Mouse (Mus musculus) cerebral cortex, adult 2 months (tissue): Measurements from ENCODE around the gene Muc4.

Source experiments
- WGBS: fragments of 180-500 bp; shearing (Covaris S2); methylation state at CpG from one replicate; pipeline ENCODE4 v1.1.7; 2018; 5-methylcytosine and 5-hydroxymethylcytosine counted together

Gene Muc4

DNA sequence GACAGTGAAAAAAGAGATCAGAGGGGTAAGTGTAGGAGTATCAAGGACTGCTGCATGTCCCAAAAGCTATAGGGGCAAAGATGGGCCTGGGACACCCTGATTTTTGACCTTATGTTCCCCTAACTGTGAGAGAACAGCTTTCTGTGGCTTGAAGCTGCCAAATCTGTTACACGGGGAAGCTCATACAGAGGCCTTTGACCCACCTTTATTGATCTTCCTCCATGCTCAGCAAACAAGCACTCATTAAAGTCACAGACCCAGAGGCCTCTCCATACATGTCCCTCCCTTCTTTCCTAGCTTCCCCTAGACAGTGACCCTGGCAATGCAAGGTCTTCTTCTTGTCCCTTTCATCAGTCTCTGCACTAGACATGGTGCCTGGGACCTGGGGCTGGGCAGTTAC, 7.0 kb upstream of the Muc4 start:
- WGBS, result 89% methylated on average over 1 of the region's 1 CpGs

DNA sequence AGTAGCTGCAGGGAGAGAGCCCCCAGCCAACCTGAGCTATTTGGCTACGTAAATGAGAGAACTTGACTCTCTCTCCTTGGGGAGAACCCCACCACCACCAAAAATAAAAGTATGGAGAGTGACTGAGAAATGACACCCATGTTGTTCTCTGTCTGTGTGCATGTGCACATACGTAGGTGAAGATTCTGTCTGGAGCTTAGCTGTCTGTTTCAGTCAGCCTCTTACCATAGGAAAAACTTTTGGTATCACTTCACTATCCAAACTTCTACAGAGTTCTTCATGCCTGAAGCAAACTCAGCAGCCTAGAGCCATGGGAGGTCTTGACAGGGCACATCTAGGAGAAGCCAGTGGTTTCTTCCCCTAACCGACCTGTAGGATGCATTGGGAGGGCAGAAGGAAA, 2.5 kb upstream of the Muc4 start:
- WGBS, result 91% methylated on average over 3 of the region's 3 CpGs

DNA sequence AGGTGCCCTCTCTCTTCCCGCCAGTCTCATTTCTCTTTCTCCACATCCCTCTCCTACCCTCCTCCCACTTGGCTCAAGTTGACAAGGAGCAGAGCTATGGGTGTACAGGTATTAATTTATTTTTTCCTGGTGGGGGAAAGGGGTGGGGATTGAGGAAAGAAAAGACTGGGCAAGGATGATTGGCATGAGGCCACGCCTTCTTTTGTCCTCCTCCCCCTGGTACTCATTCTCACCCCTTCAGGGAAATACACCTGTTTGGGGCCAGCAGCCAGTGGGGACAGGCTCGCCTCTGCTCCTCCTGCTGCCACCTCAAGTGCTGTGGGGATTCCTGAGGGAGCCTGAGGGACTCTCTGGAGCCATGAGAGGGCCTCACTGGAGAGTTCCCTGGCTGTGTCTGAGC, 336 bp downstream of the Muc4 start:
- WGBS, result 84% methylated on average over 3 of the region's 3 CpGs

DNA sequence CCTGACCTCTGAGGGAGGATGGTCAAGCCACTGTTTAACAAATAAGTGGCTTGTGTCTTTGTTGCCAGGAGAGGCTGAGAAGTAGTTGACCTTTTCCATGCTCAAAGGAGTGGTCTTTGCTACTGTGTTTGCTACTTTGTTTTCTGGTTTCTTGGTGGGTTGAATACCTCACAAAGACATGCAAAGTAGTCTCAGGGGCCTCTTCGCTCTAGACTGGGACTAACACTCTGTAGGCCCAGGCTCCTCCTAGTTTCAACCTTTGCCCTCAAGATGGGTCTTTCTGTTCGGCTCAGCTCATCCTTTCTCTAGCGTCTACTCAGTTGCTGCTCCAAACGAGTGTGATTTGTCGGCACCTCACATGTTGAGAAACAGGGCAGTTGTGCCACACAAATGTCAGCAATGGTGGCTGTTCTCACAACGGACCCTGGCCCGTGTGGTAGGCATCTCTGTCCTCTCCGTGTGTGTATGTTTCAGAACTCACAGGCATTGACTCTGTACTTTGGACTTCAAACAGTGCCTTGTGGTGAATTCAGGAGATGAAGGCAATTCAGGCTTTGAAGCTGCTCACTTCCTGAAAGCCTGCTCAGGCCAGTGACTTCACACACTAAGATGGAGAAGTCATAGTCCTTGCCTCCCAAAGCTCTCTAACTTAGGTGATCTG, 4.4 kb downstream of the Muc4 start:
- 94% methylated on average over 8 of the region's 8 CpGs for WGBS

DNA sequence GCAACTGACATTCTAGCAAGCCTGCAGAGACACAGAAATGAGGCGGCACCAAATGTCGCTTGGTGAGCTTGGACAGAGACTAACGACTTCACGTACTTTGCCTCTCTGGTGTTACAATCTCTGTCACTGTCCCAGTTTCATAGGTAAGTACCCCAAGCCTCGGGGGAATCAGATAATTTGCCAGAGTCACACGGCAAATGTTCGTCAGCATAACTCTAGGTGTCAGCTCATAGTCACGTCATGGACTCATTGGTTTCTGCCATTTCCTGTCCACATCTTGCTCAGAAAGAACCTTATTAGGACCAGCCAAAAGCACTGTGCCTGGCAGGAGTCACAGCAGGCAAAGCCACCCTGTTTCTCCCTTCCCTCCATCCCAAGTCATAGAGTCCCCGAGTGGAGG, 5.7 kb downstream of the Muc4 start:
- 89% methylated on average over 9 of the region's 9 CpGs for WGBS

DNA sequence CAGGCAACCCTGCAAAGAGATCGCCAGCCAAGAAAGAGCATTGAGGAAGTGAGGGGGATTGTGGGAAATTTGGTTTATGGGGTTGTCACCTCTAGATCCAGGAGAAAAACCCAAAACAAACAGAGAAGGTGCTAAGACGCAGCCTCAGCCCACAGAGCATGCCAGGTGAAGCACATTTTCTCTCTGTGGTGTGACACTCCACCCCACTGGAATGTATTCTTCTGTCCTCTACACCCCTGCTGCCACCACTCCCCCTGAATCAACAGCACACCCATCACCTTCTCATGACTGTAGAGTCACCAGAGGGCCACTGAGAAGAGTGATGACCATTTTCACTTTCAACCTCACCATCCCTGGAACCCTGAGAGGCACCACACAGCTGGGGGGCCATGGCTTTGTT, 7.0 kb downstream of the Muc4 start:
- 88% methylated on average over 2 of the region's 2 CpGs for WGBS

DNA sequence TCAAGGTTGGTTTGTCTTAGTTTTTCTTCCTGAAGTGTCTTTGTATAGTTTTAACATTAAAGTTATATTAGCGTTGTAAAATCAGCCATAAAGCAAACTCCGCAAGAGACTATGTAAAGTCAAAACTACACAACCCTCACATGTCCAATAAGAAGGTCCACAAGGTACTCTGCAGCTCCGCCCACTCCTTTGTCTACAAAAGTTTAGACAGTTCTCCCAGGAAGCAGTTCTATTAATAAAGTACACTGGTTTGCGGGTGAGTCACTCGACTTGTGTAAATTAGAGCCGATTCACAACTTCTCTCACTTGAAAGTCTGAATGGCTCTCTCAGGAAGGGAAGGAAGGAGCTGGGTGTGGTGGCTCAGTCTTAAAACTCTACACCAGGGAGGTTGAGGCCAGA, 10.2 kb downstream of the Muc4 start:
- WGBS, result 54% methylated on average over 6 of the region's 6 CpGs

DNA sequence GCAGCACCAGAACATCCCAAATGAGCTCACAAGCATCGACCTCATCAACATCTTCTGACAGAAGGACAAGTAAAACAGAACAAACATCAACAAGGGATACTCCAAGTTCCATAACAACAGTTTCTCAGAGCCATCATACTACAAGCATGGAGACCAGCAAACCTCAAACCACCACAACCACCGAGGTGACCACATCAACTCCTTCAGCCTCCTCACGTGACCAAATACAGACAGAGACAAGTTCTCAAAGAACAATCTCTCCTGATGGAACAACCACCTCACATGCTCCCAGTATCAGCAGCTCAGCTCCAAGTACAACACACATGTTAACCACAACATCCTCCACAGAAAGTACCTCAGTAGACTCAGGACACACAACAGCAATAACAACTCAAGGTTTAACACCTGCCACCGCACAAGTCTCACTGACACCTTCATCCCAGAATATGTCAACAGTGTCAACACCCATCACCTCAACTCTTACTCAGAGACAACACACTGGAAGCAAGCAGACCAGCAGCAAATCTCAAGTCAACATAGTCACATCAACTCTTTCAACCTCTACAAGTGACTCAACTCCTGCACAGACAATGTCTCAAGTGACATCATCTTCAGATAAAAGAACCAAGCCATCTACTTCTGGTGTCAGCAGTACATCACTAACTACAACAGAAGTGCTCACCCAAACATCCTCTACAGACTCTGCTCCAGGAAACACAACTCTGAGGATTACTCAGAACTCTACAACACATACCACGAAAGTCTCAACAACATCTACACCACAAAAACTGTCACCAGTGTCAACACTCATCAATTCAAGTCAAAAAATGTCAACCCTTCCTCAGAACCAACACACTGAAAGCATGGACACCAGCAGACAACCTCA, 14.8 kb downstream of the Muc4 start:
- 91% methylated on average over 5 of the region's 5 CpGs for WGBS

DNA sequence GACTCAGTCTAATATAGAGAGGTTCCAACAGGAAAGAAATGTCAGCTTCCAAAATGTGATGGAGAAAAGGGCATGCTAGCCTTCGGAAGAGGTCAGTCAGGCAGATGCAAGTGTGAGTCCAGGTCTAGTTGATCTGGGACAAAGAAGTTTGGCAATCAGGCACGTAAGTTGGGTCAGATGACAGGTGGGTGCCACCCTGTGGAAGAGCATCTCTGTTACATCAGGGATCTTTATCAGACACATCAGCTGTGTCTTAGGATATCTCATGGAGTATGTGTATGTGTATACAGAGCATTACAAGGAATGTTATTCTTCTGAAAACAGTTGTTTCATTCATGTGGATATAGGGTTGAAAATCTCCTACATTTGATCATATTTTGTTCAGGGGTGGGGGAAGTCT, 28.9 kb downstream of the Muc4 start:
- 95% methylated on average over 2 of the region's 2 CpGs for WGBS

DNA sequence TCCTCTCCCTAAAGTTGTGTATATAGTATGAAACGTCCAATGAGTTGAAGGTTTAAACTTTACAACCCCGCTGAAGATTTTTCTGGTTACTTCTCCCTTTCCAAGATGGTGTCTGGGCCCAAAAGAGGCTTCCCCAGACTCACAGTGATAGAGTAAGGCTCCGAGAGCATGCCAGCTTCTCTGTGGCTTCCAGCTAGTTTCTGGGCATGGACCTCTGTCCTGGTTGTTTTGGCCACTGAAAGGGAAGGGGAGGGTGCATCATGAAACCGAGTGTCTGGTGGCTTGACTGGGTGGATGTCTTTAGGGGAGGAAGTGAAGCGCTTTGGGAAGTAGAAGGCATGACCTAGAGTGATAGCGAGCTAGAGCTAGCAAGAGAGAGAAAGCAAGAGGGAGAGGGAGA, 29.3 kb downstream of the Muc4 start:
- WGBS, result 80% methylated on average over 6 of the region's 6 CpGs

DNA sequence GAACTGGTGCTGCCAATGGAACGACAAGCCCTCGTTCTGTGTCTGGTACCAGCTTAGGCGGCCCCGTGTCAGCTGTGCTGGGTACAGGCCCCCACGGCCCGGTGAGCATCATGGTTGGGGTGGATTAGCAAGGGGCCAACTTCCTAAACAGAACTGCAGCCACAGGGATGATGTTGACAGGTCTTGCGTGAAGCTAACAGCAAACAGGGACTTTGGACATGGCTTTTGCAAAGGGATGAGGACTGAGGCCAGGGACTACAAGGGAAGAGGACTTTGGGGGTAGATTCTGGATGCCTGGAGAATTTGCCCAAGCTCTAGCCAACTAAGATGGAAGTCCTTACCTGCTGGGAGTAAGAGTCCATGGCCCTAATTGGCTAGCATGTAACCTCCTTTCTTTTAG, 31.2 kb downstream of the Muc4 start:
- 96% methylated on average over 7 of the region's 7 CpGs for WGBS

DNA sequence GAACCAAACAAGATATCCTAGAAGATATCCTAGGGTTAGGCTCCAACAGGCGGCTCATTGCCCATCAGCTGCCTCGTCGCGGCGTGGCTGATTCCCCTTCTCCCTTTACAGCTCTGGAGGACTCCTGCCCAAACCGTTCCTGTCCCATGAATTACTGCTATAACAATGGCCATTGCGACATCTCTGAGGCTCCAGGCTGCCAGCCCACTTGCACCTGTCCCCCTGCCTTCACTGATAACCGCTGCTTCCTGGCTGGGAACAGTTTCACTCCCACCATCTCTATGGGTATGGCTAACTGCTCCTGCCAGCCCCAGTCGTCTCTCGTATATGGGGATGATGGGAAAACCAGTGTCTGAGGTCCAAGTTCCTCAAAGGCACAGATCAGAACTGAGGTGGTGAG, 41.0 kb downstream of the Muc4 start:
- WGBS, result 89% methylated on average over 10 of the region's 10 CpGs

DNA sequence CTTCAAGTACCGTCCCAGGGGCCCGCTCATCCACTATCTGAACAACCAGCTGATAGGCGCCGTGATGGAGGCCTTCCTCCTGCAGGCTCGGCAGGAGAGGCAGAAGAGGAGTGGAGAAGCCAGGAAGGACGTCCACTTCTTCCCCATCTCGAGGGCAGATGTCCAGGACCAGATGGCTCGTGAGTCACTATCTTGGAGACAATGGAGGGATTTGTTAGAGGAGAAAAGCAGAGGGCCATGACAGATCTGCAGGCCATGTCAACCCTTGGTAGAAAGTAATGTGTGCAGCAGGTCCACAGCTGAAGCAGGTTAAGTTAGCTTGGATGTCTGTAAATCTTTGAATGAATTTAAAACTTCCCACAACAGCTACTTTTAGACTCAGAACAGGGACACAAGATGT, 43.3 kb downstream of the Muc4 start:
- 61% methylated on average over 8 of the region's 8 CpGs for WGBS

DNA sequence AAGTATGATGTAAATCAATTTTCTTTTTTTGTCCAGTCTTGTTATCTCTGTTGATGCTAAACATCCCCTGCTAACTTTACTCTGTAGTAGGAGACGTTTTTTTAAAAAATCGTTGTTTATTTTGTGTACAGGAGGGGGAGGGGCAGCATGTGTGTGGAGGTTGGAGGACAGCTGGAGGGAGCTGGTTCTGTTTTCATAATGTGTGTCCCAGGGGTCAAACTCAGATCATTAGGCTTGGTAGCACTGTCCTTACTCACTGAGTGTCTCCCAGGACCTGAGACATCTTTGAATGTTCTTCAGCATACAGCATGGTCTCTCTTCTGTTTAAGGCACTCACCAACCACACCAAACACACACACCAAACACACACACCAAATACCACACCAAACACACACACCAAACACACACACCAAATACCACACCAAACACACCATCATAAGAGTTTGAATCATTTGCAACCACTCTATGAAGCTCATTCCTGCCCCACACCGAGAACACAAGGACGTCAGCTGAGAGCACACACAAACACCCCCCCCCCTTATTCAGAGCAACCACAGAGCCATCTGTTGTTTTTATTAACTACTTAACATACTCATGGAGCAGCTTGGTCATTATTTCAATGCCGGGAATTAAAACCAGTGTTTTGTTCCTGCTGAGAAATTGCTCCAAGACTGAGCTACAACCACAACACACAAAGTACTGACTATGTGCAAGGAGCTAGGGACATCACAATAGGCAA, 47.8 kb downstream of the Muc4 start:
- 47% methylated on average over 5 of the region's 5 CpGs for WGBS

DNA sequence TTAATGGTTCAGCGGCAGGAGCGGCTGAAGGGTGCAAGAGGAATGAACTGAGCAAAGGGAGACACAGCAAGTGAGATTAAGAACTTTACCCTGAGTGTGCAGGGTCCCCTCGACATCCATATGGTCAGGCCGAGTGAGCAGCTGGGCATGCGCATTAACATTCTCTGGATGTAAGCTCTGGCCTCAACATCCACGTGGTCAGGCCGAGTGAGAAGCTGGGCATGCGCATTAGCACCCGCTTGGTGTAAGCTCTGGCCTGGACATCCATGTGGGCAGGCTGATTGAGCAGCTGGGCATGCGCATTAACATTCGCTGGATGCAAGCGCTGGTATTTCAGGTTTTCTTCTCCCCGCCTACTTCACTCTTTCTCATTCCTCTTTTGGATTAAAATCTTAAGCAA, 49.2 kb downstream of the Muc4 start:
- WGBS, result 57% methylated on average over 13 of the region's 13 CpGs

DNA sequence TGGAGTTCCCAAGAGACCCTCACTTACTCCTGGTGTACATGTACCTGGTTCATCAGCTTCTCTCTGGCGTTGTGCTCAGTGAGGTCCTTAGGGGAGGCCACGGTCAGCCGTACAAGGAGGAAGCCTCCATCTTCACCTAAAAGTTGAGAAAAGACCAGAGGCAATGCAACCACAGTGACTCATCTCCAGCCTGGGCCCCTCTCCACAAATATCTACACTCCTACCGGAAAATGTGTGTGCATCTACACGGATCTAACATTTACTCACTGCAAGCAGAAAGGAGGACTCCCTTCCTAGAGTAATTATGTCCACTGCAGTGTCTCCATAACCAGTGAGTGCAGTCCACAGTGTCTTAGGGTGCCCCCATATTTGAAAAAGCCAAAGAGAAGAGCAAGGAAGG, 54.4 kb downstream of the Muc4 start:
- WGBS, result 90% methylated on average over 5 of the region's 5 CpGs

DNA sequence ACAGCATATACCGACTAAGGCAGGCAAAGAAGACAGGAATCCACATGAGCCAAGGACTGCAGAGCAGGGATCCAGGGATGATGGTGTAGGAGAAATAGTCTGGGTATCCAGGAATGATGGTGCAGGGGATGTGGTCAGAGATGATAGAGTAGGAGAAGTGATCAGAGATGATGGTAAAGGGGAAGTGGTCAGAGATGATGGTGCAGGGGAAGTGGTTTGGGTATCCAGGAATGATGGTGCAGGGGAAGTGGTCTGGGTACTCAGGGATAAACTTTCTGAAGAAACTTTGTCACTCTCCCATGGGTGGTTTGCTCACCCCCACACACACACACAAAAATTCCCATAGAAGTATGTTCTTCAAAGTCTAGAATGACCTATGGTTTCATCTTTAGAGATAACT, 59.5 kb downstream of the Muc4 start:
- 93% methylated on average over 1 of the region's 1 CpGs for WGBS

DNA sequence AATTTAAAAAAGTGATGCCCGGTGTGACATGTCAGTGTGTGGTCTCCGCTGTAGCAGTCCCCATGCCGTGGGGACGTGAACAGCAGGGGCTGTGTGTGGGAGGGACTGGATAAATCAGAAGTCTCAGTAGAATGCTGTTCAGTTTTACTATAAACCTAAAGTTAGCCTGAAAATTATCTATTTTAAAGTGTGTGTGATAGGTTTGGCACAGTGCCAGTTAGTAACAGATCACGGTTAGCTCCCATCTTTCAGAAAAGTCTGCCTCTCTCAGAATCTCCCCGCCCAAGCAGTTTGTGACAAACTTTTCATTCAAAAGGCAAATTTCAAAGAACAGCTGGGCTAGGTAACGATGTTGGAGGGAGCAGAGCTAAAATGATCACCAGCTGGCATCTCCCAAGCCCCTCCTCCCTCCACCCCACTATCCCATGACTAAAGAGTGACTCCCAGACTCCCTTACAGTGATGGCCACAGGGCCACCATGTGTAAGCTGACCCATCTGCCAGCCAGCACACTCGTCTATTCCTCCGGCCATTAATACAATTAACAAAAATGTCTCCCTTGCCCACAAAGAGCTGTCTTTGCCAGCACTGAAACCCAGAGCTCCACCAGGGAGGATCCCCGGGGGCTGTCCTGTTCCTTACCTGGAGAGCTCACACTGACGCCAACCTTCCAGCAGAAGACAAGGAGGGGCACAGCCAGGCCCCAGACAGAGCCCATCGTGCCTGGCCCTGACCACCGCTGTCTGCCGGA, 61.2 kb downstream of the Muc4 start:
- WGBS, result 60% methylated on average over 14 of the region's 14 CpGs

DNA sequence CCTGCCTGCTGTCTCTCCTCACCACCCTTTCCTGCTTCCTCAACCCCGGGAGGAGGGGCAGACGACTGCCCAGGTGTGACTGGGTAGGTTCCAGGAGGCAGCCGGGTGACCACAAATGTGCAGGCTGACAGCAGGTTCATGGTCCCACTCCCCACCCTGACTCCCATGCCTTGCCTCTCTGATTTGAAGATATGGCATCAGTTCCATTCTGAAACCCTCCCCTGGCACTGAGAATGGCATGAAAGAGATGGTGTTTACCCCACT, 61.7 kb downstream of the Muc4 start, which contains the start of gene Muc20:
TSS of gene Muc20 (minus strand) at position 10 of the 264 bp plus-strand sequence.
- 88% methylated on average over 3 of the region's 3 CpGs for WGBS

DNA sequence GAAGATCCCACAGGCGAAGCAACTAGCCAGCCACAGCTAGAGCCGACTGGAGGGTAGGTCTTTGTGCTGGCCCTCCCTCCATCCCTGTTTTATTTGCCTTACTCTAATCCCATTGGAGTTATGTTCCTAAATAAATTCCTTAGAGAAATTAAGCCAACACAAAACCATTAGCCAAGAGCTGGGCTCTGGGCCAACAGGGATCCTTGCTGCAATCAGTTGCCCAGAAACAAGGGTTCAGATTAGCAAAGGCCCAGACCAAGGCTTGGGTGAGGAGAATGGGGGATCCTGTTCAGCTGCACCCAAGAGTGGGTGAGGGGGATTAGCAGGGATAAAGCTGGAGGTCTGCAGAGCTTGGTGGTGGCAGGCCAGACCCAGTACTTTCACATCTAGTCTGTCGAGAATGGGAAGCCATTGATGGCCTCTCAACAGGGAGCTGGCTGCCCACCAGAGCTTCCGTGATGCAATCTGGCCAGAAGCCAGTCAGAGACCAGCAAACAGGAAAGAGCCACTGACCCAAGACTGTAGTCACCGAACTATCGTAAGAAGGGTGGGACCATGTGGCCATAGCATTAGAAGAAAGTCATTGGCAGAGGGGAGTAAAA, 67.7 kb downstream of the Muc4 start:
- WGBS, result 36% methylated on average over 6 of the region's 6 CpGs

DNA sequence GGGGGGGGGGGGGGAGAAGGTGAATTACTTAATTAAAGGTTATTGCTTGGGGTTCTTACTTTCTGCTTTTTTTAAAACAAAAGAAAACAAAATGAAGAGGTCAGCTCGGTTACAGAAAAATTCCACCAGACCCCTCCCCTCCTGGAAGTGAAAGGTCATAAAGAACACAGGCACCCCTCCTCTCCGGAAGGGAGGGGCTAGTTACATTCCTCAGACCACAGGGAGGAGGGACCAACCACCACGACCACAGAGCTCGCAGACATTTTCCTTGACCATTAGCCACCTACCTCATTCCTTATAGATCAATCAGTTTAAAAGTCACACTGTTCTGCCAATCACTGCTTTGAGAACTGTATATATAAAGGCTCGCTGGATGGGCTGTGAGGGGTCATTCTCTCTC, 68.2 kb downstream of the Muc4 start:
- 68% methylated on average over 5 of the region's 5 CpGs for WGBS

DNA sequence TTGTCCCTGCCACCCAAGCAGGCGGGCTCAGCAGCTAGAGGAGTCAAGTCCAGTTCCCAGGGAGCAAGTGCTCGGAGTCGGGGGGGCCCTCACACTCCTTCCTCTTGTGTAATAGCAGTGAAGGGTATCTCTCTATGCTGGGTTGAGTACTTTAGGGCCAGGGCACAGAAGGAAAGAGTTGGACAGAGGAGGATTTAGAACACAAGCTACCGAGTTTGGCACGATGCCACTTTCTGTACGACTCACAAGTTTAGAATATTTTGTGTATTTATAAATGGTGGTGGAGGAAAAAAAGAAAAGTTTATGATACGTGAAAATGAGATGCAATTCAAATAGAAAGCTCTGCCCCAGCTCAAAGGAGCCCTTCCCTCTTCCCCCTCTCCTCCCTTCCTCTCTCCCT, 69.5 kb downstream of the Muc4 start:
- WGBS, result 66% methylated on average over 7 of the region's 7 CpGs
